Mouse (Mus musculus): ENCODE measurements around the gene Akap5. TPM values are rescaled to one million over a fixed set of nuclear protein-coding genes. Genes with fewer than 3 reads are reported as not detected.

Gene Akap5
- polyA plus RNA-seq (2016; fragmentation: Nextera tagmentation; extraction: Ambion mirVana): 2.0 and 2.3 TPM in 2 replicates

DNA sequence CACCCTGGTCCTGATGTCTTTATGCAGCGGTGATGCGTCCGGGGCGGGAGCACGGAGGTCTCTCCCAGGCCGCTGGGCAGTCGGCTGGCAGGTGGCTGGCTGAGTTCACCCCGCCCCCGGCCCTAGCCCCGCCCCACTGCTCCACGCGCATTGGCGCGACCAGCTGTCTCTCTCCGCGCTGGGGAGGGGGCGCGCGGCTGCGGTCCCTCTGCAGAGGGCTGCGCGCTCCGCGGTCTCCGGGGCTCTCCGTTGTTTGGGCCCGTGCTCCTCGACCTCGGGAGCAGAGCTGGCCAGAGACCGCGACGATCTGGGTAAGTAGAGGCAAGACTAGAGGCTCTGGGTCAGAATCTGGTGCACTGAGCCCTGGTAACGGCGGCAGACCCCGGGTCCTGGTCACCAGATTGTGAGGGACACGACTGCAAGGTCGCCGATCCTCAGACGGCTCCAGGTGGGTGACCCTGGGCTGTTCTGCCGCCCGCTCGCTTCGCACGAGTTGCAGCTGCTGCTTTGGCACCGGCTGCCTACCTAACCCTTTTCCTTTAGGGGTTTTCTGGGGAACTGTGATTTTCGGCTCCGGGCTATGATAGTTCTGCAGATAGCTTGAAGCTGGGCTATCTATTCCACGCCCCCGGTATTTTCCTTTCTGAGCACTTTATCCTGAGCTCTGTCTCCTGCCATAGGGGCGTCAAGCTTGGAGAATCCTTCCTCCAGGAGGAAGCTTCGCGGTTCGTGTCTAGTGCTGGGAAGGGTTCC lies at the start of gene Akap5:
Akap5 (plus strand) TSS at position 213 of the 753 bp plus-strand sequence.
- Histone ChIP-seq H3K4me1 (replicated peaks) (peaks cover 9% of the 10 kb centered on the region), H3K36me3 (peaks cover 15% of the 10 kb centered on the region), H3K9me3 (no peaks in the 10 kb centered on the region), H3K27me3 (peaks cover 11% of the 10 kb centered on the region; the same call in 1 of the 2 replicates), H3K4me3 (replicated peaks) (peak within 1 kb of the TSS; percentile 56), H3K27ac (no peak within 1 kb of the TSS), H3K9ac (replicated peaks) (peak within 1 kb of the TSS; percentile 65), H3K4me2 (peak within 1 kb of the TSS; percentile 87)
- ATAC-seq (ENCODE audit: insufficient number of reproducible peaks, insufficient read depth, low FRiP score, low TSS enrichment, low read depth): peak; percentile 94
- WGBS: 3% methylated on average over 53 of the region's 53 CpGs

DNA sequence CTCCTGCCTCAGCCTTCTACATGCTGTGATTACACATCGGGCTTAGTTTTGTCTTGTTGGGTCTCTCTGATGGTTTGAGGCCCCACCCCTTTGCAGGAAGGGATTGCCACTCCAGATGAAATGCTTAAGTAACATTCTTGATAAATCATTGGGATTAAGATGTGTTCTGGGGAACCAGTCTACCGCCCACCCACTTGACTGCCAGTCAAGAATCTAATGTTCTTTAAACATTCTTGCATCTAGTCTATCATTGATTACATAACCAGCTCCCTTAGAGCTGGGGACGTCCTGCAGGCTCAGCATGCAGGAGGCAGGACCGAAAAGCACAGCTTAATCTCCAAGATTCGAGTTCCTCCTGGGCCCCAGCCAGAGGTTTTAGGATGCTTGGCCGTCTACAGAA lies 46.5 kb upstream of the Akap5 start:
- WGBS: 88% methylated on average over 6 of the region's 6 CpGs
- Histone ChIP-seq H3K36me3 (peaks cover 41% of the 10 kb centered on the region), H3K4me3 (replicated peaks) (no peak overlapping the region), H3K4me1 (replicated peaks) (0 out of 2 replicates have a peak, but pooled peaks cover 3% of the 10 kb centered on the region), H3K27ac (no peak overlapping the region), H3K4me2 (no peak overlapping the region), H3K27me3 (no peaks in the 10 kb centered on the region), H3K9ac (replicated peaks) (no peak overlapping the region), H3K9me3 (no peaks in the 10 kb centered on the region)
- ATAC-seq (ENCODE audit: insufficient number of reproducible peaks, insufficient read depth, low FRiP score, low TSS enrichment, low read depth): no peak

DNA sequence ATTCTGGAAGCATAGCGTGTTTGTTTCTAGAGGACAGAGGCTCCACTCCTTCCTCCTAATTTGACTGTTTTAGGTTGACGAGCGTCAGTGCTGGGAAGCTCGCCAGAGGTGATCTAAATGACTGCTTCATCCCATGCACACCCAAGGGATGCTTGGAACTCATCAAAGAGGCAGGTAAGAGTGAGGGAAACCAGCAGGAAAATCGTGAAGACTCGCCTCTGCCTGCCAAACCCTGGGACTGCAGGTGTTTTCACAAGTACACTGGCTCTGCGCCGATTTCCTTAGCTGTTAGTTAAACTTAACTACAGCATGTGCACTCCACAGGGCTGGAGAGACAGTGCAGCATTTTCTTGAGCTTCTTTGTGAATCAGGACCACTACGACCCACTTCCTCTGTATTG lies 44.1 kb upstream of the Akap5 start:
- WGBS: 88% methylated on average over 9 of the region's 9 CpGs
- Histone ChIP-seq H3K4me2 (no peak overlapping the region), H3K27me3 (no peaks in the 10 kb centered on the region), H3K36me3 (peaks cover 52% of the 10 kb centered on the region), H3K4me1 (replicated peaks) (0 out of 2 replicates have a peak, but pooled peaks cover 3% of the 10 kb centered on the region), H3K9ac (replicated peaks) (no peak overlapping the region), H3K4me3 (replicated peaks) (no peak overlapping the region), H3K27ac (no peak overlapping the region), H3K9me3 (no peaks in the 10 kb centered on the region)
- no peak for ATAC-seq (ENCODE audit: insufficient number of reproducible peaks, insufficient read depth, low FRiP score, low TSS enrichment, low read depth)

DNA sequence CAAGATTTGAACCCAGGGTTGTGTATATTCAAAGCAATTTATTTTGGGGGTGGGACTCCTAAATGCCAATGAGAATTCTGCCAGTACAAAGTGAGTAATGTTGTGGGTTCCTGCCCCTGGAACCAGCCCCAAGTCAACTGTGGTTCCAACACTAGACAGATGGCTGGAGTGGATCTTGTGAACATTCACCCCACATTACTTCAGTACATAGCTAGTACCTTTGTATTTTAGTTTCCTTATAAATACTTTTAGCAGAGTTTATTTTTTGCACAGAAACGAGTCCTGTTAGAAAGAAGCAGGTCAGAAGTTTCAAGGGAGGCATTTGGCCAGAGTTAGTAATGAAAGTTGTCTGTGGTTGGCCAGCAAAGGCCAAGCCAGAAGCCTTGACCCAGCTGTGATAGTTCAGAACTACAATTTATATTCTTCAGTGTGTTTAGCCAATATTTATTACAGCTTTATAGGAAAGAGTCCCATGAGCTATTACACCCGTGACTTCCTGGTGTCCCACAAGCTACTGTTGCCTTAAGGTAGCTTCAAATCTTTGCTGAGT lies 43.5 kb upstream of the Akap5 start:
- Histone ChIP-seq H3K36me3 (peaks cover 52% of the 10 kb centered on the region), H3K4me3 (replicated peaks) (no peak overlapping the region), H3K9me3 (no peaks in the 10 kb centered on the region), H3K9ac (replicated peaks) (no peak overlapping the region), H3K27me3 (no peaks in the 10 kb centered on the region), H3K4me1 (replicated peaks) (0 out of 2 replicates have a peak, but pooled peaks cover 3% of the 10 kb centered on the region), H3K27ac (no peak overlapping the region), H3K4me2 (no peak overlapping the region)
- ATAC-seq (ENCODE audit: insufficient number of reproducible peaks, insufficient read depth, low FRiP score, low TSS enrichment, low read depth): no peak
- 94% methylated on average over 2 of the region's 2 CpGs for WGBS

DNA sequence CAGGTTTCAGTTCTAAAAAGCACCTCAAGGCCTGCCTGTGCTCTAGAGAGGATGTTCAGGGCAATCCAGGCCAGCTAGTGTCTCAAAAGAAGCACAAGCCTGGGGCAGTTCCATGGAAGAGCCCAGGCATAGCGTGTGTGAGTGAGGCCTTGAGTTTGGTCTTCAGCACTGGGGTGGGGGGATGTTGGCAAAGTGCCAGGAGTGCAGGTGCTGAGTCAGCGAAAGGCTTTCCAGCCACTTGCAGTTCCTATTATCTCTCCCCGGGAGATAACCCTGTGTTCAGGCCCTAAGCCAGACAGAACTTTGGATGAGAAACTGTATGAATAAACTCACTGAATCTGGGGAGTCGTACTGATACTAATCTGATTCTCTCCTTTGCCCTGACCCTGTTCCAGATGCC lies 42.6 kb upstream of the Akap5 start:
- no peak overlapping the region for H3K4me2 ChIP-seq
- ATAC-seq (ENCODE audit: insufficient number of reproducible peaks, insufficient read depth, low FRiP score, low TSS enrichment, low read depth): no peak
- 0 out of 2 replicates have a peak, but pooled peaks cover 3% of the 10 kb centered on the region for H3K4me1 ChIP-seq (replicated peaks)
- 80% methylated on average over 4 of the region's 4 CpGs for WGBS
- no peaks in the 10 kb centered on the region for H3K27me3 ChIP-seq
- peaks cover 52% of the 10 kb centered on the region for H3K36me3 ChIP-seq
- no peaks in the 10 kb centered on the region for H3K9me3 ChIP-seq
- H3K9ac ChIP-seq (replicated peaks): 0 out of 2 replicates have a peak overlapping the region, but pooled peaks have one; percentile 27
- no peak overlapping the region for H3K27ac ChIP-seq
- no peak overlapping the region for H3K4me3 ChIP-seq (replicated peaks)

DNA sequence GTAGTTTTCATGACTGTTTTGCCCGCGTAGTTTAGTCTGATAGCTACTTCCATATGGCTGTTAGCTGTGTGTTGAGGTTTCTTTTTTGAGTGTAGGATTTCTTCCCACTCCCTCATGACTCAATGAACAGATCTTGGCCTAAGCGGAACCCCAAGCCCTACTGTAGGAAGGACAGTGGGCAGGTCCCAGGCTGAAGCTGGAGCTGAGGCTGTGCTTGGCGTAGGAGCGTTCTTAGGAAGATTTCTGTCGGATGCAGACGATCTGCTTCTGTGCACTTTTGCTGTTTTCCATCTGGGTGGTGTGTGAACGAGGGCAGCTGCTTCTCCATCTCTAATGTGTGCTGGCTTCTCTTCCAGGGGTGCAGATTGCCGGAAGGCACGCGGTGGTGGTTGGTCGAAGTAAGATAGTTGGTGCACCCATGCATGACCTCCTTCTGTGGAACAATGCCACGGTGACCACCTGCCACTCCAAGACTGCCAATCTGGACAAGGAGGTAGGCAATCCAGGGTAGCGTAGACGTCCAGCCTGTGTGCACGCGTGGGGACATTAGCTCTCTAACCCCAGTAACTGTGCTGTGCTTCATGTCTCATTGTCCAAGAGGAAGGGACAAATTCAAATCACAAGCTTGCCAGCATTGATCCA lies 42.0 kb upstream of the Akap5 start:
- Histone ChIP-seq H3K27ac (no peak overlapping the region), H3K4me1 (replicated peaks) (0 out of 2 replicates have a peak, but pooled peaks cover 3% of the 10 kb centered on the region), H3K36me3 (peaks cover 52% of the 10 kb centered on the region), H3K4me2 (no peak overlapping the region), H3K27me3 (no peaks in the 10 kb centered on the region), H3K9me3 (no peaks in the 10 kb centered on the region), H3K9ac (replicated peaks) (no peak overlapping the region), H3K4me3 (replicated peaks) (no peak overlapping the region)
- no peak for ATAC-seq (ENCODE audit: insufficient number of reproducible peaks, insufficient read depth, low FRiP score, low TSS enrichment, low read depth)
- WGBS: 93% methylated on average over 17 of the region's 17 CpGs

DNA sequence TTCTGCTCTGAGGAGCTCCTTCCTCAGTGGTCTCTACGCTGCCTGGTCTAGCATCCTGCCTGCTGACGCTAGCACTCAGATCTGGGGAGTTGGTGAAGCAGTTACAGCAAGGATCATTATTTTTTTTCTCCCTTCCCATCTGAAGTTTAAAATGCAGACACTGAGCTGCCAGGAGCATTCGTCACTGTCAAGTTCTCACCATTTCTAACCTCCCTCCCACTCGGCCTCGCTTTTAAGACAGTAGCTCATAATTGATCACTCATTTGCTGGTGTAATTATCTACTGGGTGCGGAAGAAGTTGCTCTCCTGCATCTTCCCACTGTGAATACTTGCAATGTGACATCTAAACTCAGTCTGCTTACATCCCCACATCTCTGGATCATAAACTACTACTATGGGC lies 39.3 kb upstream of the Akap5 start:
- no peak overlapping the region for H3K9ac ChIP-seq (replicated peaks)
- 77% methylated on average over 6 of the region's 6 CpGs for WGBS
- no peak overlapping the region for H3K4me2 ChIP-seq
- H3K9me3 ChIP-seq: no peaks in the 10 kb centered on the region
- no peak for ATAC-seq (ENCODE audit: insufficient number of reproducible peaks, insufficient read depth, low FRiP score, low TSS enrichment, low read depth)
- H3K27me3 ChIP-seq: no peaks in the 10 kb centered on the region
- peaks cover 56% of the 10 kb centered on the region for H3K36me3 ChIP-seq
- 0 out of 2 replicates have a peak, but pooled peaks cover 3% of the 10 kb centered on the region for H3K4me1 ChIP-seq (replicated peaks)
- H3K27ac ChIP-seq: no peak overlapping the region
- no peak overlapping the region for H3K4me3 ChIP-seq (replicated peaks)

DNA sequence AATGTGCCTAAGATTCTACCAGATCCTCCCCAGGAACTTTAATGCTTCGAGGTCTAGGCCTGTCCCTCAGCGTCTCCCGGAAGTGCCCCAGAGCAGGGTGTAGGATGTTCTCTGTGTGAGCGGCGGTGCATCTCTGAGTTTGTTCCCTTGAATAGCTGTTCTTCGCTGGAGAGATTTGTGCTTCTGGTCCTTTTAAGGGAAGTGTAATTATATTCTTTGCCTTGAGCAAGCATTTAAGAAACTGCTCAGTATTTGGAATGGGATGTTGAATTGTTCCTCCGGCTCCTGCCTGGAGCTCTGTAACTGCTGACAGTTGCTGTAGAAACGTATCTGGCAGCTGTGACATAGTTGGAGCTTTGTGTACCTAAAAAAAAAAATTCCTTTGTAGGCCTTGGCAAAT lies 36.7 kb upstream of the Akap5 start:
- Histone ChIP-seq H3K9me3 (no peaks in the 10 kb centered on the region), H3K27ac (no peak overlapping the region), H3K4me3 (replicated peaks) (no peak overlapping the region), H3K9ac (replicated peaks) (no peak overlapping the region), H3K4me1 (replicated peaks) (no peaks in the 10 kb centered on the region), H3K27me3 (no peaks in the 10 kb centered on the region), H3K36me3 (peaks cover 57% of the 10 kb centered on the region), H3K4me2 (no peak overlapping the region)
- no peak for ATAC-seq (ENCODE audit: insufficient number of reproducible peaks, insufficient read depth, low FRiP score, low TSS enrichment, low read depth)
- WGBS: 89% methylated on average over 8 of the region's 8 CpGs

DNA sequence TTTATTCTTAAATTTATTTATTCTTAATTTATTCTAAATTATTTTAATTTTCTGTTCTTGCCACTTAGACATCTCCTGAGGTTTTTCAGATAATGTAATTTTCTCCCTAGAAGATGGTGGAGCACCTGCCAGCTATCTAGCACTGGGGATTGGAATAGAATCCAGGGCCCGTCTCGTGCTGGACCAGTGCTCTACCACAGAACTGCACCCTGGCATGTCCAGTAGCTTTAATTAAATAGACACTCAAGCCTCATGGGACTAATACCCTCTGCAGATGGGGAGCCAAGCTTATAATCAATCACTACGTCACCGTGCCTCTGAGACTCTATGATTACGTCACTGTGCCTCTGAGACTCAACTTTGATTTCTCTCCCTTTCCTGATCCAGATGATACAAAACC lies 36.2 kb upstream of the Akap5 start:
- H3K36me3 ChIP-seq: peaks cover 52% of the 10 kb centered on the region
- WGBS: 92% methylated on average over 5 of the region's 5 CpGs
- no peak for ATAC-seq (ENCODE audit: insufficient number of reproducible peaks, insufficient read depth, low FRiP score, low TSS enrichment, low read depth)
- H3K4me1 ChIP-seq (replicated peaks): no peaks in the 10 kb centered on the region
- H3K9ac ChIP-seq (replicated peaks): no peak overlapping the region
- H3K27me3 ChIP-seq: no peaks in the 10 kb centered on the region
- H3K27ac ChIP-seq: no peak overlapping the region
- no peak overlapping the region for H3K4me3 ChIP-seq (replicated peaks)
- no peaks in the 10 kb centered on the region for H3K9me3 ChIP-seq
- H3K4me2 ChIP-seq: no peak overlapping the region

DNA sequence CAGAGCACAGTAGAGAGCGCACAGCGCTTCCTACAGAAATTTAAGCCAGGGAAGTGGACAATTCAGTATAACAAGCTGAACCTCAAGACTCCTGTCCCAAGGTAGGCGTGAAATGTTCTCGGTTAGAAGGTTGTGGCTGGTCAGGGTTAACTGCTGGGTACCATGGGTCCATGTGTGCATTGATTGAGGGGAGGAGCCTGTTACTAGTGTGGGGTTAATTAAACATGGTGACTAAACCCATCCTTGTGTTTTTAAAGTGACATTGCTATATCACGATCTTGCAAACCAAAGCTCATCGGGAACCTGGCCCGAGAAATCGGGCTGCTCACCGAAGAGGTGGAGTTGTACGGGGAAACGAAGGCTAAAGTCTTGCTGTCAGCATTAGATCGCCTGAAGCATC lies 35.3 kb upstream of the Akap5 start:
- 94% methylated on average over 12 of the region's 12 CpGs for WGBS
- H3K4me3 ChIP-seq (replicated peaks): no peak overlapping the region
- no peak overlapping the region for H3K27ac ChIP-seq
- no peak overlapping the region for H3K4me2 ChIP-seq
- no peak overlapping the region for H3K9ac ChIP-seq (replicated peaks)
- no peaks in the 10 kb centered on the region for H3K4me1 ChIP-seq (replicated peaks)
- ATAC-seq (ENCODE audit: insufficient number of reproducible peaks, insufficient read depth, low FRiP score, low TSS enrichment, low read depth): no peak
- H3K36me3 ChIP-seq: peaks cover 52% of the 10 kb centered on the region
- no peaks in the 10 kb centered on the region for H3K27me3 ChIP-seq
- H3K9me3 ChIP-seq: no peaks in the 10 kb centered on the region

DNA sequence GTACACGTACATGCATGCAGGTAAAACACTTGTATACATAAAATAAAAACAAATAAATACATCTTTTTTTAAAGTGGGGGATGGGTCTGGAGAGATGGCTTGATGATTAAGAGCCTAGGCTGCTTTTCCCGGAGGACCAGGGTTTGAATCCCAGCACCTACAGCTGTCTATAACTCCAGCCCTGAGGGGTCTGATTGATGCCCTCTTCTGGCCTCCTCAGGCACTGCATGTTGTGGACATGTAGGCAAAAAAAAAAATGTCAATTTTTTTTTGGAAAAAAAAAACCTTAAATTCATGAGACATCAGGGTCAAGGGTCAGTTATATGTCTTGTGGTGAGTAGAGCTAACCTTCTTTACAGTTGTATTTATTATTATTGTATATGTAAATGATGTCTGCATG lies 34.4 kb upstream of the Akap5 start:
- 89% methylated on average over 2 of the region's 2 CpGs for WGBS
- Histone ChIP-seq H3K27ac (no peak overlapping the region), H3K27me3 (no peaks in the 10 kb centered on the region), H3K9me3 (no peaks in the 10 kb centered on the region), H3K4me3 (replicated peaks) (no peak overlapping the region), H3K4me2 (no peak overlapping the region), H3K36me3 (peaks cover 58% of the 10 kb centered on the region), H3K9ac (replicated peaks) (no peak overlapping the region), H3K4me1 (replicated peaks) (no peaks in the 10 kb centered on the region)
- no peak for ATAC-seq (ENCODE audit: insufficient number of reproducible peaks, insufficient read depth, low FRiP score, low TSS enrichment, low read depth)

All from limb, embryonic 12.5 days (tissue).